Mouse (Mus musculus): ENCODE data around the gene Gm7271. TPM values are rescaled to one million over a fixed set of nuclear protein-coding genes. Genes with fewer than 3 reads are reported as not detected.

Gene Gm7271
- polyA plus RNA-seq, 1 experiment, result not detected

DNA sequence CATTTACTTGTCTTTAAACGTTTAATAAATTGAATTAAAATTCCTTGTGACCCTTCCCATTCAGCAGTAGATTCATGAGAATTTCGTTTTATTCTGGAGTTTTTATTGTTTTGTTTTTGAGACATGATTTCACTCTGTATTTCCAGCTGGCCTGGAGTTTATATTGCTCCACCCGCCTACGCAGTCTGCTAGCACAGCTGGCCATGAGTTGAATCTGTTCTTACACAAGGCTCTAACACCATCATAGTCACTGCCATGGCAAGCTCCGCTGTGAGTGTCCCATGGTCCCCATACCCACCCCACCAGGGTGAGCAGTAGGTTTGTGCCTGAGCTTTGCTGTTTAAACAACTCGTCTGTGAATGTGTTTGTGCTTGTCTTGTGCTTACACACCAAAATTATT lies 49.3 kb downstream of the Gm7271 start:
- 90% methylated on average over 6 of the region's 6 CpGs for WGBS
- Histone ChIP-seq H3K27me3 (ENCODE audit: control insufficient read depth, insufficient read depth, low read length) (no peaks in the 10 kb centered on the region), H3K4me1 (ENCODE audit: control insufficient read depth, insufficient read depth, insufficient read length) (peaks cover 2% of the 10 kb centered on the region; the same call in 1 of the 2 replicates), H3K27ac (ENCODE audit: insufficient read depth, low read length) (no peak overlapping the region), H3K4me3 (ENCODE audit: extremely low read depth, insufficient read depth, insufficient read length) (no peak overlapping the region), H3K36me3 (ENCODE audit: control insufficient read depth, insufficient read depth, low read length) (peaks cover 17% of the 10 kb centered on the region)
- DNase-seq (ENCODE audit: low read depth in 1 of 2, low spot score in 2 of 2), result no peak
- no peak for TF ChIP-seq CTCF (IDR thresholded peaks at IDR 0.05; ENCODE audit: extremely low read depth, insufficient read depth, insufficient read length, insufficient replicate concordance)
- no peak for TF ChIP-seq POLR2A (IDR thresholded peaks at IDR 0.05; ENCODE audit: low read depth, low read length)

GRCm38 (mm10) chr5:76536231-76536630 lies 52.4 kb downstream of the Gm7271 start:
- no peak overlapping the region for H3K27ac ChIP-seq (ENCODE audit: insufficient read depth, low read length)
- H3K36me3 ChIP-seq (ENCODE audit: control insufficient read depth, insufficient read depth, low read length), result peaks cover 23% of the 10 kb centered on the region

GRCm38 (mm10) chr5:76537578-76537977 lies 53.7 kb downstream of the Gm7271 start:
- H3K36me3 ChIP-seq (ENCODE audit: control insufficient read depth, insufficient read depth, low read length), result peaks cover 31% of the 10 kb centered on the region
- DNase-seq (ENCODE audit: low read depth in 1 of 2, low spot score in 2 of 2), result no peak
- H3K27ac ChIP-seq (ENCODE audit: insufficient read depth, low read length), result no peak overlapping the region
- WGBS, result 95% methylated on average over 10 of the region's 10 CpGs
- TF ChIP-seq CTCF (IDR thresholded peaks at IDR 0.05; ENCODE audit: extremely low read depth, insufficient read depth, insufficient read length, insufficient replicate concordance) (no peak), POLR2A (IDR thresholded peaks at IDR 0.05; ENCODE audit: low read depth, low read length) (no peak)
- H3K27me3 ChIP-seq (ENCODE audit: control insufficient read depth, insufficient read depth, low read length), result no peaks in the 10 kb centered on the region
- H3K4me1 ChIP-seq (ENCODE audit: control insufficient read depth, insufficient read depth, insufficient read length), result no peaks in the 10 kb centered on the region
- H3K4me3 ChIP-seq (ENCODE audit: extremely low read depth, insufficient read depth, insufficient read length), result no peak overlapping the region

More at GRCm38 (mm10) chr5:76536231-76536630, 52.4 kb downstream of the Gm7271 start:
- Histone ChIP-seq H3K4me3 (ENCODE audit: extremely low read depth, insufficient read depth, insufficient read length) (no peak overlapping the region), H3K4me1 (ENCODE audit: control insufficient read depth, insufficient read depth, insufficient read length) (no peaks in the 10 kb centered on the region), H3K27me3 (ENCODE audit: control insufficient read depth, insufficient read depth, low read length) (no peaks in the 10 kb centered on the region)
- no peak for DNase-seq (ENCODE audit: low read depth in 1 of 2, low spot score in 2 of 2)
- 64% methylated on average over 1 of the region's 1 CpGs for WGBS
- no peak for TF ChIP-seq POLR2A (IDR thresholded peaks at IDR 0.05; ENCODE audit: low read depth, low read length)
- no peak for TF ChIP-seq CTCF (IDR thresholded peaks at IDR 0.05; ENCODE audit: extremely low read depth, insufficient read depth, insufficient read length, insufficient replicate concordance)

- Histone ChIP-seq H3K36me3 (ENCODE audit: control insufficient read depth, insufficient read depth, low read length) (peaks cover 41% of the 10 kb centered on the region), H3K4me1 (ENCODE audit: control insufficient read depth, insufficient read depth, insufficient read length) (no peaks in the 10 kb centered on the region)
- WGBS, result 86% methylated on average over 8 of the region's 8 CpGs
Observed at GRCm38 (mm10) chr5:76540181-76540580, 56.3 kb downstream of the Gm7271 start.

GRCm38 (mm10) chr5:76540842-76541241 lies 57.0 kb downstream of the Gm7271 start:
- no peak overlapping the region for H3K4me3 ChIP-seq (ENCODE audit: extremely low read depth, insufficient read depth, insufficient read length)
- no peaks in the 10 kb centered on the region for H3K4me1 ChIP-seq (ENCODE audit: control insufficient read depth, insufficient read depth, insufficient read length)
- no peaks in the 10 kb centered on the region for H3K27me3 ChIP-seq (ENCODE audit: control insufficient read depth, insufficient read depth, low read length)
- H3K36me3 ChIP-seq (ENCODE audit: control insufficient read depth, insufficient read depth, low read length), result peaks cover 40% of the 10 kb centered on the region
- no peak for TF ChIP-seq CTCF (IDR thresholded peaks at IDR 0.05; ENCODE audit: extremely low read depth, insufficient read depth, insufficient read length, insufficient replicate concordance)
- TF ChIP-seq POLR2A (IDR thresholded peaks at IDR 0.05; ENCODE audit: low read depth, low read length), result no peak
- H3K27ac ChIP-seq (ENCODE audit: insufficient read depth, low read length), result no peak overlapping the region
- DNase-seq (ENCODE audit: low read depth in 1 of 2, low spot score in 2 of 2), result no peak

More at GRCm38 (mm10) chr5:76540181-76540580, 56.3 kb downstream of the Gm7271 start:
- no peak for DNase-seq (ENCODE audit: low read depth in 1 of 2, low spot score in 2 of 2)
- H3K4me3 ChIP-seq (ENCODE audit: extremely low read depth, insufficient read depth, insufficient read length), result no peak overlapping the region
- TF ChIP-seq CTCF (IDR thresholded peaks at IDR 0.05; ENCODE audit: extremely low read depth, insufficient read depth, insufficient read length, insufficient replicate concordance), result no peak
- no peak for TF ChIP-seq POLR2A (IDR thresholded peaks at IDR 0.05; ENCODE audit: low read depth, low read length)
- no peaks in the 10 kb centered on the region for H3K27me3 ChIP-seq (ENCODE audit: control insufficient read depth, insufficient read depth, low read length)
- H3K27ac ChIP-seq (ENCODE audit: insufficient read depth, low read length), result no peak overlapping the region

DNA sequence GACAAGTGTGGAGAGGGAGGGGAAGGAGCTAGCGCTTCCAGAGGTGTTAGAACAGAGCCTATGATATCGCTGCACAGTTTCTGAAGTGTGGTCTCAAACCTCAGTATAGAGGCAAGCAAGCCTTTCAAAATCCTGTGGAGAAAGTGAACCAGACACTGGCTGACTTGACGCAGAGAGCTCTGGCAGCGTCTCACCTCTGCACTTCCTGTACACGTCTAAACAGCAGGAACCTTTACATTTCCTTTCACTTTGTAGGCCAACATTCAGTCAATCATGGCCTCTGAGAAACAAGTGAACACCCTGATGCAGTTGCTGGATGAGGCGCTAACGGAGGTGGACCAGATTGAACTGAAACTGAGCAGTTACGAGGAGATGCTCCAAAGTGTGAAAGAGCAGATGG lies 59.4 kb downstream of the Gm7271 start:
- 84% methylated on average over 8 of the region's 8 CpGs for WGBS
- Histone ChIP-seq H3K36me3 (ENCODE audit: control insufficient read depth, insufficient read depth, low read length) (peaks cover 31% of the 10 kb centered on the region), H3K4me1 (ENCODE audit: control insufficient read depth, insufficient read depth, insufficient read length) (no peaks in the 10 kb centered on the region), H3K27me3 (ENCODE audit: control insufficient read depth, insufficient read depth, low read length) (no peaks in the 10 kb centered on the region), H3K27ac (ENCODE audit: insufficient read depth, low read length) (no peak overlapping the region), H3K4me3 (ENCODE audit: extremely low read depth, insufficient read depth, insufficient read length) (no peak overlapping the region)
- TF ChIP-seq CTCF (IDR thresholded peaks at IDR 0.05; ENCODE audit: extremely low read depth, insufficient read depth, insufficient read length, insufficient replicate concordance) (no peak), POLR2A (IDR thresholded peaks at IDR 0.05; ENCODE audit: low read depth, low read length) (no peak)
- no peak for DNase-seq (ENCODE audit: low read depth in 1 of 2, low spot score in 2 of 2)

DNA sequence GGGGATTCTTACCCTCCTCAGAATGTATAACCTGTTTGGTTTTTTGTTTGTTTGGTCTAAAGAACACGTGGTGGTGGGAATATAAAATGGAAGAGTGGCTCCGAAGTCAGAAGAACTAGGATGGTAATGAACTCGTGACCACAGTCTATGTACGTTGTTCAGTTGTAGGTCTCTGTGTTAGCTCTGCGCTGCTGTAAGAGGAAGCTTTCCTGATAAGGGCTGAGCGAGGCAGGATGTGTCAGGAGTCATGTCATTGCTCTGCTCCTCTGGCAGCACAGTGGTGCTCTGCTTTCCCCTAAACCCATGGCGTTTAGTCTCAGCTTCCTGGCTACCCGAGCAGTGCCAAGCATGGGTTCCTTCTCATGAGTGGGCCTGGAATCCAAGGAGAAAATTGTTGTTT lies 66.6 kb downstream of the Gm7271 start:
- WGBS, result 84% methylated on average over 8 of the region's 8 CpGs
- TF ChIP-seq CTCF (IDR thresholded peaks at IDR 0.05; ENCODE audit: extremely low read depth, insufficient read depth, insufficient read length, insufficient replicate concordance), result no peak
- TF ChIP-seq POLR2A (IDR thresholded peaks at IDR 0.05; ENCODE audit: low read depth, low read length), result no peak
- Histone ChIP-seq H3K36me3 (ENCODE audit: control insufficient read depth, insufficient read depth, low read length) (peaks cover 19% of the 10 kb centered on the region), H3K27ac (ENCODE audit: insufficient read depth, low read length) (no peak overlapping the region), H3K27me3 (ENCODE audit: control insufficient read depth, insufficient read depth, low read length) (no peaks in the 10 kb centered on the region), H3K4me1 (ENCODE audit: control insufficient read depth, insufficient read depth, insufficient read length) (no peaks in the 10 kb centered on the region), H3K4me3 (ENCODE audit: extremely low read depth, insufficient read depth, insufficient read length) (no peak overlapping the region)
- no peak for DNase-seq (ENCODE audit: low read depth in 1 of 2, low spot score in 2 of 2)

Data from spleen, adult 2 months (tissue).